16 mouse cellular contexts compared by ENCODE assay signal in the genomic region with DNA sequence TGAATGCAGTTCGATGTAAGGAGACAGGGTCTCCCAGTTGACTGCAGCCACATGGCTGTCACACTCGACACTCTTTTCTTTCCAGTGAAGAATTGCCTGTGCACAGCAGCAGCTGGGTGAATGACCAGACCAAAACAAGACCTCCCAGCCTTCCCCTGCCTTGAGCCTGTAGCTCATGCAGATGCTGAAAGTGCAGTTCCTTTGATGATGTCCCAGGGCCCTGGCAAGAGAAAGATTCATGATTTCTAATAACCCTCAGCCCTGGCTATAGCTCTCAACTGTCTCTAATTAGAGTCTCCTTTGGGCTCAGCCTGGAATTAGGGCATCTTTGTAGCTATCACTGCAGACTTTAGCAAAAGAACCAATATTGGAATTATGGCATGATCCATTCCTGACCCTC.
"Had no signal": no experiment of that assay in that cellular context is flagged by ENCODE, and none has a peak within 500 bp of the region (broad histone marks: within the 10 kb centered on the region; RNA-seq: fewer than 3 reads in every experiment).

No protein-coding gene starts in this region.

- H3K9ac ChIP-seq: limb, embryonic 15.5 days; liver, embryonic 12.5 days; lung, embryonic 14.5 days; neural tube, embryonic 12.5 days; stomach, embryonic 15.5 days had no signal

- H3K36me3 ChIP-seq: limb, embryonic 15.5 days; liver, embryonic 12.5 days; neural tube, embryonic 12.5 days; stomach, embryonic 15.5 days had no signal

- H3K27ac ChIP-seq: layer of hippocampus, adult 2 months; limb, embryonic 15.5 days; liver, embryonic 12.5 days; neural tube, embryonic 12.5 days; stomach, embryonic 15.5 days had no signal

- ATAC-seq: intestine, embryonic 16.5 days; liver, embryonic 12.5 days; midbrain, embryonic 16.5 days had no signal

- H3K4me1 ChIP-seq: limb, embryonic 15.5 days; liver, embryonic 12.5 days; neural tube, embryonic 12.5 days; stomach, embryonic 15.5 days had no signal

- H3K4me2 ChIP-seq: limb, embryonic 15.5 days; liver, embryonic 12.5 days; lung, embryonic 14.5 days; midbrain, embryonic 11.5 days; neural tube, embryonic 12.5 days; stomach, embryonic 15.5 days had no signal

- H3K27me3 ChIP-seq: limb, embryonic 15.5 days; liver, embryonic 12.5 days; neural tube, embryonic 12.5 days; stomach, embryonic 15.5 days had no signal

- DNase-seq: kidney, adult 2 months; kidney, postnatal 36 days; lung, embryonic 14.5 days; lung, postnatal 10 days; lung, postnatal 4 days; right cerebral cortex, postnatal 14 days; thymus, adult 2 months; thymus, postnatal 25 days had no signal

- H3K9me3 ChIP-seq: limb, embryonic 15.5 days; liver, embryonic 12.5 days; neural tube, embryonic 12.5 days; stomach, embryonic 15.5 days had no signal

- H3K4me3 ChIP-seq: layer of hippocampus, adult 2 months; limb, embryonic 15.5 days; liver, embryonic 12.5 days; neural tube, embryonic 12.5 days; stomach, embryonic 15.5 days had no signal
